Mouse (Mus musculus) embryonic facial prominence, embryonic 14.5 days (tissue): ENCODE measurements around the gene Cog3. TPM values are rescaled to one million over a fixed set of nuclear protein-coding genes. Genes with fewer than 3 reads are reported as not detected.

Experiments
- ATAC-seq: fragments of 200-750 bp; cut with Nextera tagmentation; 2 replicates; pipeline ENCODE4 v1.8.0; 2017; ENCODE audit warnings: low read depth, moderate number of reproducible peaks, moderate TSS enrichment
- DNase-seq: peaks from one replicate; pipeline ENCODE4 v3.0.0-alpha.2; 2015; ENCODE audit warnings: low spot score
- H3K27ac ChIP-seq: fragments of 300-500 bp; sonication (generic); replicated peaks from 2 replicates; pipeline ENCODE4 v1.5.1; 2014; ENCODE audit warnings: low read depth, mild to moderate bottlenecking, low read length, moderate library complexity
- H3K27me3 ChIP-seq: fragments of 300-500 bp; sonication (generic); replicated peaks from 2 replicates; pipeline ENCODE4 v1.6.1; 2014; ENCODE audit warnings: low read length; ENCODE audit not compliant: control insufficient read depth, insufficient read depth
- H3K36me3 ChIP-seq: fragments of 300-500 bp; sonication (generic); 2 replicates; pipeline ENCODE4 v1.6.1; 2014; ENCODE audit warnings: low read length, mixed read lengths; ENCODE audit not compliant: control insufficient read depth, insufficient read depth
- H3K4me1 ChIP-seq: fragments of 300-500 bp; sonication (generic); 2 replicates; pipeline ENCODE4 v1.6.1; 2014; ENCODE audit warnings: antibody characterized with exemption, low read length; ENCODE audit not compliant: control insufficient read depth, insufficient read depth
- H3K4me2 ChIP-seq: fragments of 300-500 bp; sonication (generic); 2 replicates; pipeline ENCODE4 v1.6.1; 2014; ENCODE audit warnings: low read depth, mild to moderate bottlenecking, low read length, moderate library complexity, mixed read lengths
- H3K4me3 ChIP-seq: fragments of 300-500 bp; sonication (generic); 2 replicates; pipeline ENCODE4 v1.5.1; 2014; ENCODE audit warnings: low read depth, mild to moderate bottlenecking, low read length
- H3K9ac ChIP-seq: fragments of 300-500 bp; sonication (generic); 2 replicates; pipeline ENCODE4 v1.6.1; 2014; ENCODE audit warnings: low read depth, mild to moderate bottlenecking, low read length, moderate library complexity, mixed read lengths
- H3K9me3 ChIP-seq: fragments of 300-500 bp; sonication (generic); 2 replicates; pipeline ENCODE4 v1.6.1; 2016; ENCODE audit warnings: low read length; ENCODE audit not compliant: control insufficient read depth
- WGBS: fragments of 180-500 bp; shearing (Covaris S2); extraction: QIAGEN DNeasy Blood & Tissue Kit; methylation state at CpG from one replicate; pipeline ENCODE4 v1.1.7; 2014; 5-methylcytosine and 5-hydroxymethylcytosine counted together
- polyA plus RNA-seq: library from polyadenylated mRNA; unstranded; fragments of >200 nt; fragmentation: Nextera tagmentation; extraction: Ambion mirVana; gene quantifications from 2 replicates; pipeline ENCODE4 v1.2.1, GENCODE M21; 2014

Cog3 gene
- polyA plus RNA-seq, 1 experiment from 2014 or later, result 23.5 TPM

DNA sequence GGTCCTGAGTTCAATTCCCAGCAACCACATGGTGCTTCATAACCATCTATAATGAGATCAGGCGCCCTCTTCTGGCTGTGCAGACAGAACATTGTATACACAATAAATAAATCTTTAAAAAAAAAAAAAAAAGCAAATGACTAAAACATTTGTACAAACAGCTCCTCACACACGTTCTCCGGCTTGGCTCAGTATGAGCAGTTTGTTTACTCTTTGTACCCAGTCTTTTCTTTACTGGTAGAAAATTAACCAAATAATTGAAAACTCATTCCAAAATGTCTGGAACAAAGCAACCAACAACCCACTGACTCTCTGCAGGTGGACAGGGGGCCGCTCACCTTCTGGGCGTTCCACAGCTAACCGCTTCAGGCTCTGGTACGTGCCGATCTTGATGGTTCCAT is 16.8 kb upstream of the Cog3 start:
- no peak overlapping the region for H3K27ac ChIP-seq
- H3K4me1 ChIP-seq, result no peaks in the 10 kb centered on the region
- no peak overlapping the region for H3K4me2 ChIP-seq
- ATAC-seq (no peak), DNase-seq (no peak)
- H3K9ac ChIP-seq, result no peak overlapping the region
- WGBS, result 88% methylated on average over 8 of the region's 8 CpGs
- H3K4me3 ChIP-seq, result no peak overlapping the region
- H3K9me3 ChIP-seq, result no peaks in the 10 kb centered on the region
- no peaks in the 10 kb centered on the region for H3K27me3 ChIP-seq
- H3K36me3 ChIP-seq, result peaks cover 10% of the 10 kb centered on the region; the same call in 1 of the 2 replicates

DNA sequence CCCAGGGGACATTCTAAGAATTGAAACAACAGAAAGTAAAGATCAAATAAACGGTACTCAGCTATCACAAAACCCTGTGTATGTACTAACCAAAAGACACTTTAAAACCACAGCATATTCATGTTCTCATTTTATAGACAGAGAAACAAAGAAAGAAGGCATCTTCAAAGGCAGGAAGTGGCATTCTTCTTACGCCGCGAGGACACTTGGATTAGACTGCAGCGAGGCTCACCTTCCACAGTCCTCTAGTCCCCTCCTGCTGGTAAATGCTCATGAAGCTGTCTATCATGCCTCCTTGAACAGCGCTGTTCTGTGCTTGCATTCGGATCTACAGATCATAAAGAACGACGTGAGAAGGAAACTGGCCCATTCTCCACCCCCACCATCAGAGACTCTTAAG is 15.0 kb upstream of the Cog3 start:
- ATAC-seq (no peak), DNase-seq (no peak)
- H3K27me3 ChIP-seq, result no peaks in the 10 kb centered on the region
- H3K9ac ChIP-seq, result no peak overlapping the region
- H3K36me3 ChIP-seq, result peaks cover 10% of the 10 kb centered on the region; the same call in 1 of the 2 replicates
- no peaks in the 10 kb centered on the region for H3K9me3 ChIP-seq
- no peaks in the 10 kb centered on the region for H3K4me1 ChIP-seq
- 87% methylated on average over 9 of the region's 9 CpGs for WGBS
- H3K27ac ChIP-seq, result no peak overlapping the region
- no peak overlapping the region for H3K4me2 ChIP-seq
- no peak overlapping the region for H3K4me3 ChIP-seq

DNA sequence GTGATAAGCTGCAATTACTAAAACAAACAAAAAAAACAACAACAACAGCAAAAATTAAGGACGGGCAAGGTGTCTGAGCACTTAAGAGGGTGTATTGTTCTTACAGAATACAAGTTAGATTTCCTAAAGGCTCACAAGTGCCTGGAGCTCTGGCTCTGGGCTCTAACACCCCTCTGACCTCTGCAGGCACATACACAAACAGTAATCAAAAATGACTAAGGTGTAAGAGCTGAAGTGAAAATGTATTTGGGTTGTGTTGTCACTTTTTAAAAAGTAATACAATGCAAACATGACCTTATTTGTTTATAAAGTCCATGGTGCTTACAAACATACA is 13.9 kb upstream of the Cog3 start:
- Histone ChIP-seq H3K4me3 (no peak overlapping the region), H3K9me3 (no peaks in the 10 kb centered on the region), H3K4me1 (no peaks in the 10 kb centered on the region), H3K27me3 (no peaks in the 10 kb centered on the region), H3K4me2 (no peak overlapping the region), H3K9ac (no peak overlapping the region), H3K36me3 (peaks cover 10% of the 10 kb centered on the region; the same call in 1 of the 2 replicates), H3K27ac (no peak overlapping the region)
- ATAC-seq (no peak), DNase-seq (no peak)
- 2% methylated on average over 1 of the region's 1 CpGs for WGBS

DNA sequence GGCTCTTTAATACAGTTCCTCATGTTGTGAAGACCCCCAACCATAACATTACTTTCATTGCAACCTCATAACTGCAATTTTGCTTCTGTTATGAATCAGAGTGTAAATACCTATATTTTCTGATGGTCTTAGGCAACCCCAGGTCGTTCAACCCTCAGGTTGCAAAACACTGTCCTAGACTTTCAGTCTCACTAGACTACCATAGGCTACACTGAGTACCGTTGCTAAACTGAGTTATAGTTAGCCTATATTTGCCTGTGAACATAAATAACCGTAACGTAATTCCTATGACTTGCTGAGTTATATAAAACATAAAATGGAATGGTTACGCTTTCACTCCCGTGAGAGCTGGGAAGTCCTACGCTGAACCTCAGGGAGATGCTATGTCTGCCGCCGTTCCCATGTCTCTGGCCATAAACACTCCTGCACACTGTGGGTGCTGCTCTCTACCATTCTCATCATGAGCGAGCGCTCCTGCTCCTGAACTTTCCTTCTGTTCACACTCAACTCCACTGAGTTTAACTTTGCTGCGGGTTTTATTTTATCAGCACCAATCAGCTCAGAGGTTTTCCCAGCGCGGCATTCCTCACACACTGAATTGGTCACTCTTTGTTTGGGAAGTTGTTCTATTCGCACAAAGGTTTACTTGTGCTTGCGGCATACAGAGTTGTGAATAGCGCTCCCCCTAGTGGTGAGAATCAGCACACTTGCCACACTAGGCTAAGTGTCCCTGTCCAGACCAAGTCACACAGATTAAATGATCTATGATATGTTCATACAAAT is 13.4 kb upstream of the Cog3 start:
- ATAC-seq (peak; percentile 91), DNase-seq (peak; percentile 91)
- Histone ChIP-seq H3K4me3 (peak overlapping the region; percentile 20), H3K9ac (no peak overlapping the region), H3K4me2 (peak overlapping the region; percentile 45), H3K9me3 (no peaks in the 10 kb centered on the region), H3K4me1 (no peaks in the 10 kb centered on the region), H3K27me3 (no peaks in the 10 kb centered on the region), H3K36me3 (peaks cover 11% of the 10 kb centered on the region; the same call in 1 of the 2 replicates), H3K27ac (no peak overlapping the region)
- WGBS, result 45% methylated on average over 17 of the region's 17 CpGs

DNA sequence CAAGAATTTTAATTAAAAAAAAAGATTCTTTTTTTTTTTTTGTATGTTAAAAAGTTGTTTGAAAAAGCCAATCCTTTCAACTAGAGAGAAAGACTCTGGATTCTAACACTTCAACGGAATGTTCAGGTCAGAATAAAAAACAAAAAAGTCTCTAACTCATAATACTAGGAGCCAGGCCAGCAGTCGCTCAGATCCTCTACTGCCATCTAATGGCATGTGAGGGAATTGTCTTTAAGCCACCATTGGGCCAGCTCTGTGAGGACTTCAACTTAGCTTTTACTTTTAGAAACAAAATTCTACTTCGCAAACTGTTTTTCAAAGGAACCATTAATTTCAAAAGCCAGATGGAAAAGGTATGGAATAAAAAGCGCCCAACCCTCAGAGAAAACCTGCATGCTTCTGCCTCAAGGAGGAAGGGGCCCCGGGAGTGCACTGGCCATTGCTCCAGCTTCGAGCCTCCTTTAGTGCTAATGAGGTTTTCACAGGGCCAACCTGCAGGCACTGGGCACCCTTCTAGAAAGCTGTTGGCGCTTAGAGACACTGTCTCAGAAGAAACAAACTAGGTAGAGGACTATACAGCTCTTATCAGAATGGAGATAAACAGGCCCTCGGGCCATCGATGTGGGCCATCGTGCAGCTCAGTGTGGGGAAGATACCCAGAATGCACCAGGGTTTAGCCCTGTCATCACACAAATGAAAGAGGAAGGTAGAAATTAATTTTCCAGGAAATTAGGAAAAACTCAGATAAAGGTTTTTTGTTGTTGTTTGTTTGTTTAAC is 6.9 kb upstream of the Cog3 start:
- Histone ChIP-seq H3K4me1 (no peaks in the 10 kb centered on the region), H3K4me2 (no peak overlapping the region), H3K27me3 (no peaks in the 10 kb centered on the region), H3K27ac (no peak overlapping the region), H3K9me3 (no peaks in the 10 kb centered on the region), H3K36me3 (0 out of 2 replicates have a peak, but pooled peaks cover 6% of the 10 kb centered on the region), H3K9ac (no peak overlapping the region), H3K4me3 (no peak overlapping the region)
- ATAC-seq (no peak), DNase-seq (peak; percentile 51)
- WGBS, result 63% methylated on average over 10 of the region's 10 CpGs

DNA sequence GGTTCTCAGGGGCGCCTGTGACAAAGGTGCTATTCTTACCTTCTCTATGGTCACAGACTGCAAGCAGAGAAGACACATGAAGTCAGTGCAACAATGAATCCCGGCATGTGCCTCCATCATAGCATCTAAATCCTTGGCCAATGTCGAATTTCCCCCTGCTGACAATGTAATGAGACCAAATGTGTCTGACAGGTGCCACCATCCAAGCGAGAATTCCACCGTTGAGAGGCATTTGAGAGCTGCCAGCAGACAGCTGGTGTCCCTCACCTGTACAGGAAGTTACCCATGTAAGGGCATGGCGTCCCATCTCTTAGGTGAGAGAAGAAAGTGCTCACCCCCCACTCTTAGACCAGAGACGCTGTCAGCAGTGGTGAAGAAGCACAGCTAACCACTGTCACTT is 4.1 kb upstream of the Cog3 start:
- no peaks in the 10 kb centered on the region for H3K9me3 ChIP-seq
- H3K27ac ChIP-seq, result no peak overlapping the region
- no peak overlapping the region for H3K9ac ChIP-seq
- ATAC-seq (no peak), DNase-seq (no peak)
- no peak overlapping the region for H3K4me3 ChIP-seq
- 70% methylated on average over 7 of the region's 7 CpGs for WGBS
- 0 out of 2 replicates have a peak, but pooled peaks cover 6% of the 10 kb centered on the region for H3K36me3 ChIP-seq
- H3K27me3 ChIP-seq, result no peaks in the 10 kb centered on the region
- H3K4me2 ChIP-seq, result no peak overlapping the region
- peaks cover 1% of the 10 kb centered on the region; the same call in 1 of the 2 replicates for H3K4me1 ChIP-seq

DNA sequence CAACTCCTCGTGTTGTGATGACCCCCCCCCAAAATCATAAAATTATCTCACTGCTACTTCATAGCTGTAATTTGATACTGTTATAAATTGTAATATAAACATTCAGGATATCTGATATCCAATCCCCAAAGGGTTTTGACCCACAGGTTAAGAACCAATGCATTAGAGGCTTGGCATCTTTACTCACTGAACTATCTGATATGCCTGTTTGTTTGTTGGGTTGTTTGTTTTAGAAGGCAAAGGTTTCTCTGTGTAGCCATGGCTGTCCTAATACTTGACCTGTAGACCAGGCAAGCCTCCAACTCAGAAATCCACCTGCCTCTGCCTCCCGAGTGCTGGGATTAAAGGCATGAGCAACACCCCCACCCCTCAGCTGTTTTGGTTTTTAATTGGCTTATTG is 3.5 kb upstream of the Cog3 start:
- DNase-seq, result no peak
- H3K27ac ChIP-seq, result no peak overlapping the region
- peaks cover 7% of the 10 kb centered on the region for H3K4me1 ChIP-seq
- no peak overlapping the region for H3K4me3 ChIP-seq
- 0 out of 2 replicates have a peak, but pooled peaks cover 6% of the 10 kb centered on the region for H3K36me3 ChIP-seq
- H3K27me3 ChIP-seq, result no peaks in the 10 kb centered on the region
- no peak for ATAC-seq
- no peak overlapping the region for H3K4me2 ChIP-seq
- no peaks in the 10 kb centered on the region for H3K9me3 ChIP-seq
- no peak overlapping the region for H3K9ac ChIP-seq
- WGBS, result 76% methylated on average over 2 of the region's 2 CpGs

DNA sequence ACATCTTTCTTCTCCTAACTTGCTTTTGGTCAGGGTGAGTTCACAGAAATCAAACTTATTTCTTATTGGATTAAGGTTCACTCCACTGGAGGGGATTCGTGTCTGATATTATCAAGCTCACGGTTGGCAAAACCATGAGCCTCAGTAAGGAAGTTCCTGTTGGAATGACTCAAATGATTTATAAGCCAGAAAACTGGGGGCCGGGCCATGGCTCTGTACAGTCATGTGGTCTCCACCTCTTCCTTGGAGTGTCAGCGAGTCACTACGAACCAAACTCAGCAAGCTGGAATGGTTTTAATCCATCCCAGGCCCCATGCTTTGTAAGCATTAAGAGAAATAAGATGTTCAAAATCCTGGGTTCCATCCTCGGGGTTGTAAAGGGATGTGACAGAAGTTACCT is 2.7 kb upstream of the Cog3 start:
- Histone ChIP-seq H3K4me3 (no peak overlapping the region), H3K9me3 (no peaks in the 10 kb centered on the region), H3K36me3 (no peaks in the 10 kb centered on the region), H3K4me1 (peaks cover 10% of the 10 kb centered on the region), H3K27ac (no peak overlapping the region), H3K9ac (no peak overlapping the region), H3K4me2 (no peak overlapping the region), H3K27me3 (no peaks in the 10 kb centered on the region)
- no peak for DNase-seq
- 85% methylated on average over 6 of the region's 6 CpGs for WGBS
- no peak for ATAC-seq
